Mouse (Mus musculus) neural tube, embryonic 11.5 days (tissue): ENCODE data around the gene Inca1. TPM values are rescaled to one million over a fixed set of nuclear protein-coding genes. Genes with fewer than 3 reads are reported as not detected.

ENCODE experiments used
- ATAC-seq: fragments of 200-750 bp; cut with Nextera tagmentation; 2 replicates; pipeline ENCODE4 v1.8.0; 2017; ENCODE audit warnings: moderate number of reproducible peaks, mild to moderate bottlenecking, moderate TSS enrichment, moderate library complexity; ENCODE audit not compliant: insufficient read depth, low FRiP score, low TSS enrichment
- DNase-seq: peaks from one replicate; pipeline ENCODE4 v3.0.0-alpha.2; 2015; ENCODE audit warnings: low spot score
- H3K27ac ChIP-seq: fragments of 300-500 bp; sonication (generic); 2 replicates; pipeline ENCODE4 v1.5.1; 2014; ENCODE audit warnings: low read depth, mild to moderate bottlenecking, low read length
- H3K27me3 ChIP-seq: fragments of 300-500 bp; sonication (generic); 2 replicates; pipeline ENCODE4 v1.6.1; 2014; ENCODE audit warnings: mild to moderate bottlenecking, low read length, mixed read lengths; ENCODE audit not compliant: control insufficient read depth, insufficient read depth
- H3K36me3 ChIP-seq: fragments of 300-500 bp; sonication (generic); 2 replicates; pipeline ENCODE4 v1.6.1; 2014; ENCODE audit warnings: mild to moderate bottlenecking, low read length, moderate library complexity, mixed read lengths; ENCODE audit not compliant: control insufficient read depth, insufficient read depth
- H3K4me1 ChIP-seq: fragments of 300-500 bp; sonication (generic); 2 replicates; pipeline ENCODE4 v1.6.1; 2014; ENCODE audit warnings: low read length, mixed read lengths; ENCODE audit not compliant: control insufficient read depth, insufficient read depth
- H3K4me2 ChIP-seq: fragments of 300-500 bp; sonication (generic); 2 replicates; pipeline ENCODE4 v1.6.1; 2014; ENCODE audit warnings: low read depth, mild to moderate bottlenecking, moderate library complexity
- H3K4me3 ChIP-seq: fragments of 300-500 bp; sonication (generic); 2 replicates; pipeline ENCODE4 v1.5.1; 2014; ENCODE audit warnings: low read depth, low read length
- H3K9ac ChIP-seq: fragments of 300-500 bp; sonication (generic); 2 replicates; pipeline ENCODE4 v1.6.1; 2014; ENCODE audit warnings: mild to moderate bottlenecking, low read length
- H3K9me3 ChIP-seq: fragments of 300-500 bp; sonication (generic); 2 replicates; pipeline ENCODE4 v1.6.1; 2016; ENCODE audit warnings: low read length; ENCODE audit not compliant: control insufficient read depth
- WGBS: fragments of 180-500 bp; shearing (Covaris S2); extraction: QIAGEN DNeasy Blood & Tissue Kit; methylation state at CpG from one replicate; pipeline ENCODE4 v1.1.7; 2014; 5-methylcytosine and 5-hydroxymethylcytosine counted together
- polyA plus RNA-seq: library from polyadenylated mRNA; unstranded; fragments of >200 nt; fragmentation: Nextera tagmentation; extraction: Ambion mirVana; gene quantifications from 2 replicates; pipeline ENCODE4 v1.2.1, GENCODE M21; 2014

Inca1 gene
- polyA plus RNA-seq, 1 experiment from 2014 or later, result 0.86 TPM

GRCm38 (mm10) chr11:70697376-70697775 is 2.6 kb downstream of the Inca1 start:
- H3K9ac ChIP-seq, result no peak overlapping the region
- H3K4me3 ChIP-seq, result no peak overlapping the region
- DNase-seq, result no peak
- no peak for ATAC-seq
- H3K27me3 ChIP-seq, result no peaks in the 10 kb centered on the region
- no peaks in the 10 kb centered on the region for H3K36me3 ChIP-seq
- H3K4me2 ChIP-seq, result no peak overlapping the region
- H3K4me1 ChIP-seq, result peaks cover 13% of the 10 kb centered on the region
- no peaks in the 10 kb centered on the region for H3K9me3 ChIP-seq
- no peak overlapping the region for H3K27ac ChIP-seq
- WGBS, result 80% methylated on average over 3 of the region's 3 CpGs

DNA sequence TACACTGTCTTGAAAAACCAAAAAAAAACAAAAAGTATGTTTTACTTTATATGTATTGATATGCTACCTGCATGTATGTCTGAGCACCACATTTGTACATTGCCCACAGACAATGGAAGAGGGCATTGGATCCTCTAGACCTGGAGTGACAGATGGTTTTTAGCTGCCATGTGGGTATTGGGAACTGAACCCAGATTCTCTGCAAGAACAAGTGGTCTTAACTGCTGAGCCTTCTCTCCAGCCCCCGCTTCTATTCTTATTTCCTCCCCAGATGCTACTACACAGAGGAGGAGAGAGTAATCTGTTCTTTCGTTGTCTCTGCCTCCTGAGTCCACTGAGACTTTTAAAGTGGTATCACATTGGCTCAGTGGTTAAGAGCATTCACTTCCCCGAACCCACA is 6.5 kb downstream of the Inca1 start:
- H3K4me2 ChIP-seq, result no peak overlapping the region
- H3K9ac ChIP-seq, result no peak overlapping the region
- H3K4me3 ChIP-seq, result no peak overlapping the region
- no peaks in the 10 kb centered on the region for H3K36me3 ChIP-seq
- 74% methylated on average over 3 of the region's 3 CpGs for WGBS
- no peaks in the 10 kb centered on the region for H3K9me3 ChIP-seq
- no peaks in the 10 kb centered on the region for H3K27me3 ChIP-seq
- DNase-seq (no peak), ATAC-seq (no peak)
- no peak overlapping the region for H3K27ac ChIP-seq
- peaks cover 4% of the 10 kb centered on the region for H3K4me1 ChIP-seq

DNA sequence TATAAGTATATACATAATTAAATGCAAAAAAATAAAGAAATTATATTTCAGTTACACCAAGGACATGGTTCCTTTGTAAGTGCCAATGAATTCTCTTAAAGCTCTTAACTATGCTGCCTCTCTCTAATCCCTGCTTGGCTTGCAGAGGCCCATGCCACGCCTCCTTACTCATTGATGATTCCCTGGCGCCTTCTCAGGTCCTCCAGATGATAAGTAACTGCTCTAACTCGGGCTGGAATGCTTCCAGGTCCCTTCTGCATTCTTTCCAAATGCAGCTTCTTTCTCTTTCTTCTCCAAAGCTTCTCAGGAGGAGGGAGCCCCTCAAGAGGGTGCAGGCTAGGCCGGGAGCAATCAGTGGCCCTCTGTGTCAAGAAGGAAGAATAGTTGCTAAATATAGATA is 10.4 kb downstream of the Inca1 start:
- no peak for ATAC-seq
- no peak overlapping the region for H3K27ac ChIP-seq
- WGBS, result 66% methylated on average over 4 of the region's 4 CpGs

GRCm38 (mm10) chr11:70688372-70688771 is 11.6 kb downstream of the Inca1 start:
- no peaks in the 10 kb centered on the region for H3K36me3 ChIP-seq
- ATAC-seq, result no peak
- no peaks in the 10 kb centered on the region for H3K9me3 ChIP-seq
- no peak overlapping the region for H3K27ac ChIP-seq
- peak overlapping the region; percentile 70 for H3K9ac ChIP-seq
- 10% methylated on average over 8 of the region's 8 CpGs for WGBS
- DNase-seq, result no peak
- peak overlapping the region; percentile 85 for H3K4me3 ChIP-seq
- peak overlapping the region; percentile 87 for H3K4me2 ChIP-seq
- peaks cover 12% of the 10 kb centered on the region for H3K4me1 ChIP-seq
- no peaks in the 10 kb centered on the region for H3K27me3 ChIP-seq

More for the DNA sequence above, 10.4 kb downstream of the Inca1 start:
- H3K36me3 ChIP-seq, result no peaks in the 10 kb centered on the region
- DNase-seq, result no peak
- no peaks in the 10 kb centered on the region for H3K27me3 ChIP-seq
- no peaks in the 10 kb centered on the region for H3K9me3 ChIP-seq
- no peak overlapping the region for H3K9ac ChIP-seq
- no peak overlapping the region for H3K4me3 ChIP-seq
- H3K4me1 ChIP-seq, result peaks cover 12% of the 10 kb centered on the region
- H3K4me2 ChIP-seq, result no peak overlapping the region

GRCm38 (mm10) chr11:70687601-70688199 is 12.3 kb downstream of the Inca1 start, which contains the start of gene Camta2:
Gene Camta2 (minus strand): TSS chr11:70688105.
- Histone ChIP-seq H3K4me2 (peak within 1 kb of the TSS; percentile 87), H3K9ac (peak within 1 kb of the TSS; percentile 70), H3K4me3 (peak within 1 kb of the TSS; percentile 85), H3K27me3 (no peaks in the 10 kb centered on the region), H3K9me3 (no peaks in the 10 kb centered on the region), H3K36me3 (no peaks in the 10 kb centered on the region), H3K27ac (peak within 1 kb of the TSS; percentile 46), H3K4me1 (peaks cover 12% of the 10 kb centered on the region)
- WGBS, result 0% methylated on average over 55 of the region's 55 CpGs
- DNase-seq (peak; percentile 88), ATAC-seq (peak; percentile 77)

GRCm38 (mm10) chr11:70686901-70687566 is 12.9 kb downstream of the Inca1 start:
- peak; percentile 36; the same call in 1 of the 2 replicates for ATAC-seq

GRCm38 (mm10) chr11:70683640-70684039 is 16.3 kb downstream of the Inca1 start:
- 88% methylated on average over 5 of the region's 5 CpGs for WGBS
- Histone ChIP-seq H3K4me2 (no peak overlapping the region), H3K9me3 (no peaks in the 10 kb centered on the region), H3K9ac (no peak overlapping the region), H3K36me3 (no peaks in the 10 kb centered on the region; the same call in 1 of the 2 replicates), H3K27me3 (no peaks in the 10 kb centered on the region), H3K4me3 (no peak overlapping the region), H3K27ac (no peak overlapping the region), H3K4me1 (peaks cover 13% of the 10 kb centered on the region)
- ATAC-seq, result no peak
- DNase-seq, result no peak

More at GRCm38 (mm10) chr11:70686901-70687566, 12.9 kb downstream of the Inca1 start:
- DNase-seq, result peak; percentile 45
- Histone ChIP-seq H3K27ac (peak overlapping the region; percentile 46), H3K4me2 (peak overlapping the region; percentile 87), H3K9ac (peak overlapping the region; percentile 70), H3K27me3 (no peaks in the 10 kb centered on the region), H3K9me3 (no peaks in the 10 kb centered on the region), H3K4me1 (peaks cover 15% of the 10 kb centered on the region), H3K4me3 (peak overlapping the region; percentile 85), H3K36me3 (no peaks in the 10 kb centered on the region)
- 2% methylated on average over 16 of the region's 16 CpGs for WGBS

- no peak overlapping the region for H3K27ac ChIP-seq
- 15% methylated on average over 11 of the region's 11 CpGs for WGBS
These were observed 17.9 kb downstream of the Inca1 start for GRCm38 (mm10) chr11:70681897-70682581.

More at GRCm38 (mm10) chr11:70681897-70682581, 17.9 kb downstream of the Inca1 start:
- H3K36me3 ChIP-seq, result no peaks in the 10 kb centered on the region; the same call in 1 of the 2 replicates
- no peak overlapping the region for H3K9ac ChIP-seq
- DNase-seq (peak; percentile 67), ATAC-seq (peak; percentile 68; the same call in 1 of the 2 replicates)
- H3K4me1 ChIP-seq, result peaks cover 6% of the 10 kb centered on the region
- no peak overlapping the region for H3K4me2 ChIP-seq
- H3K27me3 ChIP-seq, result no peaks in the 10 kb centered on the region
- no peak overlapping the region for H3K4me3 ChIP-seq
- H3K9me3 ChIP-seq, result no peaks in the 10 kb centered on the region
